ENCODE assay signal across 8 mouse cellular contexts in genomic region chr4:127020411-127021150, GRCm38 (mm10). TPM values are rescaled to one million over a fixed set of nuclear protein-coding genes. Genes with fewer than 3 reads are reported as not detected.
A peak's percentile ranks its signal among the peaks of the same experiment; 100 is the strongest.
DNase-seq lines count a peak whose midpoint lies in the region; ATAC-seq and TF ChIP-seq lines count a peak whose summit lies in the region.

No protein-coding gene starts in this region.

- H3K9ac ChIP-seq in liver, adult 2 months (ENCODE audit: low read depth, low read length) = no peak overlapping the region
- H3K9ac ChIP-seq in neural tube, embryonic 13.5 days = no peak overlapping the region

- peak overlapping the region; percentile 51 for H3K4me2 ChIP-seq in neural tube, embryonic 13.5 days

- no peak for DNase-seq in liver, adult 2 months (ENCODE audit: extremely low read depth, low read depth, low spot score)
- DNase-seq in liver = no peak
- no peak for DNase-seq in limb, embryonic 10.5 days (ENCODE audit: low spot score)
- no peak for DNase-seq in spleen, adult 12 weeks (ENCODE audit: low spot score)
- no peak for DNase-seq in cerebellum, postnatal 25 days
- no peak for DNase-seq in kidney, postnatal 4 days

- peaks cover 18% of the 10 kb centered on the region for H3K36me3 ChIP-seq in liver, adult 2 months (ENCODE audit: control insufficient read depth, insufficient read depth, low read length)
- peaks cover 38% of the 10 kb centered on the region for H3K36me3 ChIP-seq in limb, embryonic 10.5 days
- peaks cover 21% of the 10 kb centered on the region for H3K36me3 ChIP-seq in neural tube, embryonic 13.5 days

- peaks cover 13% of the 10 kb centered on the region for H3K4me1 ChIP-seq in liver, adult 2 months (ENCODE audit: control insufficient read depth, insufficient read depth, low read length)
- H3K4me1 ChIP-seq in embryonic fibroblast, embryonic 13.5 days (ENCODE audit: control insufficient read depth, insufficient read depth, low read length) = peaks cover 3% of the 10 kb centered on the region
- peaks cover 19% of the 10 kb centered on the region for H3K4me1 ChIP-seq in limb, embryonic 10.5 days
- peaks cover 27% of the 10 kb centered on the region for H3K4me1 ChIP-seq in neural tube, embryonic 13.5 days (replicated peaks)

- no peak for TF ChIP-seq CTCF in liver, adult 2 months (IDR thresholded peaks at IDR 0.05; ENCODE audit: low read depth, low read length)
- no peak for TF ChIP-seq CTCF in embryonic fibroblast, embryonic 13.5 days (IDR thresholded peaks at IDR 0.05; ENCODE audit: borderline replicate concordance, insufficient read depth, low read length)

- TF ChIP-seq POLR2A in liver, adult 2 months (IDR thresholded peaks at IDR 0.05; ENCODE audit: extremely low read depth, insufficient read depth, low read length) = no peak
- TF ChIP-seq POLR2A in embryonic fibroblast, embryonic 13.5 days (IDR thresholded peaks at IDR 0.05; ENCODE audit: low read depth, low read length) = no peak

- no peak overlapping the region for H3K27ac ChIP-seq in liver, adult 2 months (replicated peaks; ENCODE audit: insufficient read depth, low read depth, low read length)
- H3K27ac ChIP-seq in embryonic fibroblast, embryonic 13.5 days (ENCODE audit: insufficient read depth, low read length) = no peak overlapping the region
- H3K27ac ChIP-seq in limb, embryonic 10.5 days = peak overlapping the region; percentile 100
- no peak overlapping the region for H3K27ac ChIP-seq in neural tube, embryonic 13.5 days (replicated peaks)

- no peaks in the 10 kb centered on the region for H3K27me3 ChIP-seq in liver, adult 2 months (ENCODE audit: control insufficient read depth, insufficient read depth, low read length)
- no peaks in the 10 kb centered on the region for H3K27me3 ChIP-seq in limb, embryonic 10.5 days (ENCODE audit: low read depth, poor library complexity, severe bottlenecking)
- H3K27me3 ChIP-seq in neural tube, embryonic 13.5 days = no peaks in the 10 kb centered on the region

- WGBS in liver, adult 2 months = 10% methylated on average over 13 of the region's 13 CpGs
- WGBS in limb, embryonic 10.5 days = 13% methylated on average over 13 of the region's 13 CpGs
- 13% methylated on average over 13 of the region's 13 CpGs for WGBS in neural tube, embryonic 13.5 days

- peaks cover 25% of the 10 kb centered on the region; the same call in 1 of the 2 replicates for H3K79me2 ChIP-seq in liver, adult 2 months (ENCODE audit: control insufficient read depth, insufficient read depth, low read length)

- peak overlapping the region; percentile 23; the same call in 1 of the 2 replicates for H3K4me3 ChIP-seq in liver, adult 2 months (ENCODE audit: insufficient read depth, low read depth, low read length)
- H3K4me3 ChIP-seq in embryonic fibroblast, embryonic 13.5 days (ENCODE audit: insufficient read depth, low read length) = peak overlapping the region; percentile 28
- H3K4me3 ChIP-seq in limb, embryonic 10.5 days = peak overlapping the region; percentile 100
- peak overlapping the region; percentile 99 for H3K4me3 ChIP-seq in neural tube, embryonic 13.5 days

- ATAC-seq in neural tube, embryonic 13.5 days (ENCODE audit: low read depth) = no peak

- no peaks in the 10 kb centered on the region for H3K9me3 ChIP-seq in limb, embryonic 10.5 days (replicated peaks)
- H3K9me3 ChIP-seq in neural tube, embryonic 13.5 days = no peaks in the 10 kb centered on the region

RNA-seq across cellular contexts. Expression of gene Sfpq, which starts 0.5 kb away (rescaled TPM):
- 49.3 and 50.9 TPM in 2 replicates for total RNA-seq in liver, adult 2 months (2014; rRNA removed)
- polyA plus RNA-seq in liver, adult 2 months (2012; rRNA removed) = 11.1 and 12.6 TPM in 2 replicates
- 280 and 376 TPM in 2 replicates for polyA plus RNA-seq in embryonic fibroblast, embryonic 13.5 days (2011; ENCODE audit: insufficient read length, low read depth, missing spikeins)
- 114 and 122 TPM in 2 replicates for polyA plus RNA-seq in limb, embryonic 10.5 days (2016; fragmentation: Nextera tagmentation; extraction: Ambion mirVana)
- 88.0 and 102 TPM in 2 replicates for polyA plus RNA-seq in neural tube, embryonic 13.5 days (2015; fragmentation: Nextera tagmentation; extraction: Ambion mirVana)

RNA-seq across cellular contexts. Expression of gene Zmym1, which starts 40.4 kb away (rescaled TPM):
- 3.4 and 5.0 TPM in 2 replicates for total RNA-seq in liver, adult 2 months (2014; rRNA removed)
- polyA plus RNA-seq in liver, adult 2 months (2012; rRNA removed) = 0.62 and 0.81 TPM in 2 replicates
- 12.1 and 18.0 TPM in 2 replicates for polyA plus RNA-seq in embryonic fibroblast, embryonic 13.5 days (2011; ENCODE audit: insufficient read length, low read depth, missing spikeins)
- polyA plus RNA-seq in limb, embryonic 10.5 days (2016; fragmentation: Nextera tagmentation; extraction: Ambion mirVana) = 34.8 and 35.3 TPM in 2 replicates
- 25.0 TPM in 2 replicates for polyA plus RNA-seq in neural tube, embryonic 13.5 days (2015; fragmentation: Nextera tagmentation; extraction: Ambion mirVana)

RNA-seq across cellular contexts. Expression of gene Zmym4, which starts 52.6 kb away (rescaled TPM):
- 10.0 and 11.1 TPM in 2 replicates for total RNA-seq in liver, adult 2 months (2014; rRNA removed)
- 1.6 and 1.7 TPM in 2 replicates for polyA plus RNA-seq in liver, adult 2 months (2012; rRNA removed)
- polyA plus RNA-seq in embryonic fibroblast, embryonic 13.5 days (2011; ENCODE audit: insufficient read length, low read depth, missing spikeins) = 53.3 and 59.7 TPM in 2 replicates
- polyA plus RNA-seq in limb, embryonic 10.5 days (2016; fragmentation: Nextera tagmentation; extraction: Ambion mirVana) = 24.5 and 28.0 TPM in 2 replicates
- 26.7 and 27.6 TPM in 2 replicates for polyA plus RNA-seq in neural tube, embryonic 13.5 days (2015; fragmentation: Nextera tagmentation; extraction: Ambion mirVana)

RNA-seq across cellular contexts. Expression of gene Zmym6, which starts 56.6 kb away (rescaled TPM):
- 6.8 and 7.2 TPM in 2 replicates for total RNA-seq in liver, adult 2 months (2014; rRNA removed)
- polyA plus RNA-seq in liver, adult 2 months (2012; rRNA removed) = 0.98 and 1.4 TPM in 2 replicates
- 21.7 and 28.0 TPM in 2 replicates for polyA plus RNA-seq in embryonic fibroblast, embryonic 13.5 days (2011; ENCODE audit: insufficient read length, low read depth, missing spikeins)
- 18.4 and 23.2 TPM in 2 replicates for polyA plus RNA-seq in limb, embryonic 10.5 days (2016; fragmentation: Nextera tagmentation; extraction: Ambion mirVana)
- 27.9 and 29.2 TPM in 2 replicates for polyA plus RNA-seq in neural tube, embryonic 13.5 days (2015; fragmentation: Nextera tagmentation; extraction: Ambion mirVana)

Comparison
In these comparisons a context has a peak if more than half of its experiments do, and no peak if none do; other contexts are left out.
1. H3K4me3 ChIP-seq: peak in every context shown above with its lines; median percentile 100 in limb, embryonic 10.5 days; 99 in neural tube, embryonic 13.5 days; 28 in embryonic fibroblast, embryonic 13.5 days; 23 in liver, adult 2 months.